Mouse (Mus musculus): ENCODE results near the gene Bbof1. TPM values are rescaled to one million over a fixed set of nuclear protein-coding genes. Genes with fewer than 3 reads are reported as not detected.

Bbof1 gene
- total RNA-seq, 2 experiments from 2014 or later: 2.0 to 7.6 TPM

GRCm38 (mm10) chr12:84399135-84399534, 9.7 kb upstream of the Bbof1 start:
- no peak for ATAC-seq (replicated peaks; ENCODE audit: low FRiP score, low TSS enrichment, poor library complexity, severe bottlenecking)

GRCm38 (mm10) chr12:84399663-84400062, 9.2 kb upstream of the Bbof1 start:
- no peak for ATAC-seq (replicated peaks; ENCODE audit: low FRiP score, low TSS enrichment, poor library complexity, severe bottlenecking)

GRCm38 (mm10) chr12:84400068-84400467, 8.8 kb upstream of the Bbof1 start:
- ATAC-seq (replicated peaks; ENCODE audit: low FRiP score, low TSS enrichment, poor library complexity, severe bottlenecking): no peak

GRCm38 (mm10) chr12:84400653-84401052, 8.2 kb upstream of the Bbof1 start:
- ATAC-seq (replicated peaks; ENCODE audit: low FRiP score, low TSS enrichment, poor library complexity, severe bottlenecking): 0 out of 2 replicates have a peak, but pooled peaks have one; percentile 30

- no peak for ATAC-seq (replicated peaks; ENCODE audit: low FRiP score, low TSS enrichment, poor library complexity, severe bottlenecking)
Measured at GRCm38 (mm10) chr12:84402923-84403322, 5.9 kb upstream of the Bbof1 start.

GRCm38 (mm10) chr12:84404541-84404940, 4.3 kb upstream of the Bbof1 start:
- no peak for ATAC-seq (replicated peaks; ENCODE audit: low FRiP score, low TSS enrichment, poor library complexity, severe bottlenecking)

- ATAC-seq (replicated peaks; ENCODE audit: low FRiP score, low TSS enrichment, poor library complexity, severe bottlenecking): no peak
Measured at GRCm38 (mm10) chr12:84407259-84407658, 1.6 kb upstream of the Bbof1 start.

GRCm38 (mm10) chr12:84407874-84408818, 725 bp upstream of the Bbof1 start:
- peak; percentile 39 for ATAC-seq (replicated peaks; ENCODE audit: low FRiP score, low TSS enrichment, poor library complexity, severe bottlenecking)

GRCm38 (mm10) chr12:84416834-84417604, 8.1 kb downstream of the Bbof1 start, which contains the start of gene Rnf113a2:
Gene Rnf113a2, plus strand, starts transcription at chr12:84417196.
- peak; percentile 98 for ATAC-seq (replicated peaks; ENCODE audit: low FRiP score, low TSS enrichment, poor library complexity, severe bottlenecking)

- no peak; the same call in 1 of the 2 replicates for ATAC-seq (replicated peaks; ENCODE audit: low FRiP score, low TSS enrichment, poor library complexity, severe bottlenecking)
Measured at GRCm38 (mm10) chr12:84417605-84417922, 8.7 kb downstream of the Bbof1 start.

- no peak for ATAC-seq (replicated peaks; ENCODE audit: low FRiP score, low TSS enrichment, poor library complexity, severe bottlenecking)
Measured at GRCm38 (mm10) chr12:84423990-84424389, 15.1 kb downstream of the Bbof1 start.

GRCm38 (mm10) chr12:84429825-84430224, 21.0 kb downstream of the Bbof1 start:
- ATAC-seq (replicated peaks; ENCODE audit: low FRiP score, low TSS enrichment, poor library complexity, severe bottlenecking): no peak

GRCm38 (mm10) chr12:84438697-84439096, 29.8 kb downstream of the Bbof1 start:
- ATAC-seq (replicated peaks; ENCODE audit: low FRiP score, low TSS enrichment, poor library complexity, severe bottlenecking): no peak

GRCm38 (mm10) chr12:84442526-84442925, 33.7 kb downstream of the Bbof1 start:
- no peak for ATAC-seq (replicated peaks; ENCODE audit: low FRiP score, low TSS enrichment, poor library complexity, severe bottlenecking)

GRCm38 (mm10) chr12:84447386-84447785, 38.5 kb downstream of the Bbof1 start:
- no peak for ATAC-seq (replicated peaks; ENCODE audit: low FRiP score, low TSS enrichment, poor library complexity, severe bottlenecking)

GRCm38 (mm10) chr12:84448181-84448580, 39.3 kb downstream of the Bbof1 start:
- ATAC-seq (replicated peaks; ENCODE audit: low FRiP score, low TSS enrichment, poor library complexity, severe bottlenecking): no peak

GRCm38 (mm10) chr12:84449887-84450286, 41.0 kb downstream of the Bbof1 start:
- ATAC-seq (replicated peaks; ENCODE audit: low FRiP score, low TSS enrichment, poor library complexity, severe bottlenecking): no peak

- ATAC-seq (replicated peaks; ENCODE audit: low FRiP score, low TSS enrichment, poor library complexity, severe bottlenecking): peak; percentile 4
Measured at GRCm38 (mm10) chr12:84450351-84450717, 41.5 kb downstream of the Bbof1 start.

- ATAC-seq (replicated peaks; ENCODE audit: low FRiP score, low TSS enrichment, poor library complexity, severe bottlenecking): peak; percentile 93
Measured at GRCm38 (mm10) chr12:84450718-84451646, 42.1 kb downstream of the Bbof1 start, which contains the start of the genes Aldh6a1 and Lin52. Gene Aldh6a1, minus strand, starts transcription at chr12:84451004. Gene Lin52, plus strand, starts transcription at chr12:84451422.

Data from megakaryocyte-erythroid progenitor cell, adult 5-6 weeks (primary cell).